Mouse (Mus musculus): ENCODE results near the gene Elmod1. TPM values are rescaled to one million over a fixed set of nuclear protein-coding genes. Genes with fewer than 3 reads are reported as not detected.

Gene Elmod1
- total RNA-seq, 2 experiments from 2014 or later, result 0.17 TPM; not detected in 1

GRCm38 (mm10) chr9:53899836-53900235 is 75.3 kb downstream of the Elmod1 start:
- TF ChIP-seq CTCF (IDR thresholded peaks at IDR 0.05), result no peak
- intact Hi-C loops (cut with DNase I), result loop anchor here (10.0 kb wide), 1 partner anchor 85 kb away; no protein-coding TSS in a partner anchor
- Histone ChIP-seq H3K4me3 (no peak overlapping the region), H3K27ac (no peak overlapping the region)
- no peak for DNase-seq

GRCm38 (mm10) chr9:53895827-53896226 is 79.3 kb downstream of the Elmod1 start:
- DNase-seq, result no peak
- Histone ChIP-seq H3K27ac (no peak overlapping the region), H3K4me3 (no peak overlapping the region)
- no peak for TF ChIP-seq CTCF (IDR thresholded peaks at IDR 0.05)
- intact Hi-C loops (cut with DNase I), result loop anchor here (10.0 kb wide), 1 partner anchor 89 kb away; no protein-coding TSS in a partner anchor

- peak; percentile 22 for DNase-seq
- no peak overlapping the region for H3K27ac ChIP-seq
- intact Hi-C loops (cut with DNase I), result loop anchor here (10.0 kb wide), 1 partner anchor 95 kb away; no protein-coding TSS in a partner anchor
- peak; percentile 51 for TF ChIP-seq CTCF (IDR thresholded peaks at IDR 0.05)
- H3K4me3 ChIP-seq, result no peak overlapping the region
Observed at GRCm38 (mm10) chr9:53890075-53890474, 85.0 kb downstream of the Elmod1 start.

- intact Hi-C loops (cut with DNase I), result no loop called here
- H3K4me3 ChIP-seq, result no peak overlapping the region
- DNase-seq, result no peak
- H3K27ac ChIP-seq, result no peak overlapping the region
- TF ChIP-seq CTCF (IDR thresholded peaks at IDR 0.05), result no peak
Observed at GRCm38 (mm10) chr9:53883588-53884280, 91.4 kb downstream of the Elmod1 start.

GRCm38 (mm10) chr9:53877423-53877822 is 97.7 kb downstream of the Elmod1 start:
- H3K27ac ChIP-seq, result no peak overlapping the region
- intact Hi-C loops (cut with DNase I), result no loop called here
- TF ChIP-seq CTCF (IDR thresholded peaks at IDR 0.05), result no peak
- no peak overlapping the region for H3K4me3 ChIP-seq
- DNase-seq, result no peak

GRCm38 (mm10) chr9:53873239-53873638 is 101.9 kb downstream of the Elmod1 start:
- no peak for TF ChIP-seq CTCF (IDR thresholded peaks at IDR 0.05)
- intact Hi-C loops (cut with DNase I), result no loop called here
- no peak overlapping the region for H3K4me3 ChIP-seq
- no peak for DNase-seq
- H3K27ac ChIP-seq, result no peak overlapping the region

Other genes with a start within 250 kb of the Elmod1 start
- not detected for gene Slc35f2, start 203.8 kb downstream of the Elmod1 start, total RNA-seq (2021)
- gene Sln, start 125.1 kb downstream of the Elmod1 start, total RNA-seq (2021), result under 1 TPM; 0.50 to 0.54 TPM
- under 1 TPM; 0.08 to 0.28 TPM for gene Tnfaip8l3, start 93.1 kb upstream of the Elmod1 start, total RNA-seq (2021)

All from gastrocnemius, adult 2 months (tissue).